Mouse (Mus musculus) hindbrain, postnatal 0 days (tissue): Measurements from ENCODE around the gene Helb. TPM values are rescaled to one million over a fixed set of nuclear protein-coding genes. Genes with fewer than 3 reads are reported as not detected.

Source experiments
- ATAC-seq: fragments of 200-750 bp; cut with Nextera tagmentation; 2 replicates; pipeline ENCODE4 v1.8.0; 2017; ENCODE audit warnings: mild to moderate bottlenecking, moderate TSS enrichment, moderate library complexity
- DNase-seq: peaks from one replicate; pipeline ENCODE4 v3.0.0-alpha.2; 2015; ENCODE audit warnings: low spot score
- H3K27ac ChIP-seq: fragments of 300-500 bp; sonication (generic); 2 replicates; pipeline ENCODE4 v1.5.1; 2014; ENCODE audit warnings: mild to moderate bottlenecking
- H3K27me3 ChIP-seq: fragments of 300-500 bp; sonication (generic); 2 replicates; pipeline ENCODE4 v1.6.1; 2014; ENCODE audit warnings: low read length, mixed read lengths; ENCODE audit not compliant: insufficient read depth
- H3K36me3 ChIP-seq: fragments of 300-500 bp; sonication (generic); 2 replicates; pipeline ENCODE4 v1.6.1; 2014; ENCODE audit warnings: low read length, mixed read lengths; ENCODE audit not compliant: insufficient read depth
- H3K4me1 ChIP-seq: fragments of 300-500 bp; sonication (generic); 2 replicates; pipeline ENCODE4 v1.6.1; 2014; ENCODE audit warnings: antibody characterized with exemption, low read length, mixed read lengths; ENCODE audit not compliant: insufficient read depth
- H3K4me2 ChIP-seq: fragments of 300-500 bp; sonication (generic); 2 replicates; pipeline ENCODE4 v1.6.1; 2014; ENCODE audit warnings: low read depth, mild to moderate bottlenecking, low read length, moderate library complexity, mixed read lengths
- H3K4me3 ChIP-seq: fragments of 300-500 bp; sonication (generic); 2 replicates; pipeline ENCODE4 v1.5.1; 2014; ENCODE audit warnings: low read length
- H3K9ac ChIP-seq: fragments of 300-500 bp; sonication (generic); replicated peaks from 2 replicates; pipeline ENCODE4 v1.6.1; 2014; ENCODE audit warnings: mild to moderate bottlenecking, low read length, moderate library complexity, mixed read lengths
- H3K9me3 ChIP-seq: fragments of 300-500 bp; sonication (generic); 2 replicates; pipeline ENCODE4 v1.6.1; 2016; ENCODE audit warnings: low read length, mixed read lengths
- CTCF ChIP-seq: IDR thresholded peaks from 2 replicates; pipeline ENCODE4 v1.5.1; 2016; ENCODE audit warnings: antibody characterized with exemption, control low read depth, low read depth
- WGBS: fragments of 180-500 bp; shearing (Covaris S2); extraction: QIAGEN DNeasy Blood & Tissue Kit; methylation state at CpG from one replicate; pipeline ENCODE4 v1.1.7; 2014; 5-methylcytosine and 5-hydroxymethylcytosine counted together
- polyA plus RNA-seq: library from polyadenylated mRNA; unstranded; fragments of >200 nt; fragmentation: Nextera tagmentation; extraction: Ambion mirVana; gene quantifications from 2 replicates; pipeline ENCODE4 v1.2.1, GENCODE M21; 2015
- total RNA-seq: library from RNA; depleted of rRNA; stranded (reverse); fragments of >200 nt; gene quantifications from 2 replicates; pipeline ENCODE4 v1.2.3, GENCODE M21; 2014; rRNA removed

Helb gene
- total RNA-seq = 1.6 and 3.8 TPM in 2 replicates
- 2.1 and 2.2 TPM in 2 replicates for polyA plus RNA-seq

- WGBS = under 1% methylated on average over 55 of the region's 55 CpGs
- peak; percentile 100 for ATAC-seq
- no peaks in the 10 kb centered on the region for H3K9me3 ChIP-seq
- no peaks in the 10 kb centered on the region for H3K27me3 ChIP-seq
- H3K4me3 ChIP-seq = peak within 1 kb of the TSS; percentile 79
- TF ChIP-seq CTCF = no peak
- H3K4me2 ChIP-seq = peak within 1 kb of the TSS; percentile 94
- H3K9ac ChIP-seq = peak within 1 kb of the TSS; percentile 67
- H3K4me1 ChIP-seq = no peaks in the 10 kb centered on the region
- peak; percentile 95 for DNase-seq
- H3K27ac ChIP-seq = peak within 1 kb of the TSS; percentile 38
- no peaks in the 10 kb centered on the region for H3K36me3 ChIP-seq
These were observed at the start of gene Helb for GRCm38 (mm10) chr10:120112507-120113396. Helb (minus strand) TSS chr10:120112987.

GRCm38 (mm10) chr10:120160533-120160932, 47.7 kb upstream of the Helb start:
- Histone ChIP-seq H3K36me3 (no peaks in the 10 kb centered on the region), H3K27ac (no peak overlapping the region), H3K9ac (no peak overlapping the region), H3K4me1 (no peaks in the 10 kb centered on the region), H3K9me3 (no peaks in the 10 kb centered on the region), H3K27me3 (no peaks in the 10 kb centered on the region), H3K4me3 (no peak overlapping the region), H3K4me2 (no peak overlapping the region)
- no peak for TF ChIP-seq CTCF
- DNase-seq (no peak), ATAC-seq (no peak)
- WGBS = 81% methylated on average over 9 of the region's 9 CpGs

- Histone ChIP-seq H3K4me2 (no peak overlapping the region), H3K4me1 (no peaks in the 10 kb centered on the region), H3K4me3 (no peak overlapping the region), H3K9ac (no peak overlapping the region), H3K36me3 (no peaks in the 10 kb centered on the region), H3K27ac (no peak overlapping the region), H3K9me3 (no peaks in the 10 kb centered on the region), H3K27me3 (no peaks in the 10 kb centered on the region)
- TF ChIP-seq CTCF = no peak
- no peak for DNase-seq
- no peak for ATAC-seq
- WGBS = 92% methylated on average over 2 of the region's 2 CpGs
These were observed 41.1 kb upstream of the Helb start for GRCm38 (mm10) chr10:120153911-120154310.

GRCm38 (mm10) chr10:120151672-120152071, 38.9 kb upstream of the Helb start:
- no peaks in the 10 kb centered on the region for H3K4me1 ChIP-seq
- TF ChIP-seq CTCF = no peak
- DNase-seq = no peak
- H3K4me2 ChIP-seq = no peak overlapping the region
- no peaks in the 10 kb centered on the region for H3K36me3 ChIP-seq
- no peak for ATAC-seq
- H3K9me3 ChIP-seq = no peaks in the 10 kb centered on the region
- H3K9ac ChIP-seq = no peak overlapping the region
- WGBS = 93% methylated on average over 7 of the region's 7 CpGs
- no peak overlapping the region for H3K4me3 ChIP-seq
- H3K27ac ChIP-seq = no peak overlapping the region
- no peaks in the 10 kb centered on the region for H3K27me3 ChIP-seq

- Histone ChIP-seq H3K4me2 (no peak overlapping the region), H3K27me3 (no peaks in the 10 kb centered on the region), H3K9me3 (0 out of 2 replicates have a peak, but pooled peaks cover 3% of the 10 kb centered on the region), H3K9ac (no peak overlapping the region), H3K36me3 (no peaks in the 10 kb centered on the region), H3K4me1 (no peaks in the 10 kb centered on the region), H3K4me3 (no peak overlapping the region), H3K27ac (no peak overlapping the region)
- no peak for TF ChIP-seq CTCF
- ATAC-seq (no peak), DNase-seq (no peak)
- WGBS = 56% methylated on average over 10 of the region's 10 CpGs
These were observed 28.2 kb upstream of the Helb start for GRCm38 (mm10) chr10:120140916-120141516.

GRCm38 (mm10) chr10:120140193-120140592, 27.4 kb upstream of the Helb start:
- WGBS = 68% methylated on average over 4 of the region's 4 CpGs
- H3K4me2 ChIP-seq = no peak overlapping the region
- ATAC-seq = no peak

More at GRCm38 (mm10) chr10:120140193-120140592, 27.4 kb upstream of the Helb start:
- Histone ChIP-seq H3K9ac (no peak overlapping the region), H3K4me1 (no peaks in the 10 kb centered on the region), H3K27me3 (no peaks in the 10 kb centered on the region), H3K9me3 (0 out of 2 replicates have a peak, but pooled peaks cover under 1% of the 10 kb centered on the region), H3K27ac (no peak overlapping the region), H3K4me3 (no peak overlapping the region), H3K36me3 (no peaks in the 10 kb centered on the region)
- DNase-seq = no peak
- no peak for TF ChIP-seq CTCF
